Mouse (Mus musculus): ENCODE measurements around the gene Rgl1.

DNA sequence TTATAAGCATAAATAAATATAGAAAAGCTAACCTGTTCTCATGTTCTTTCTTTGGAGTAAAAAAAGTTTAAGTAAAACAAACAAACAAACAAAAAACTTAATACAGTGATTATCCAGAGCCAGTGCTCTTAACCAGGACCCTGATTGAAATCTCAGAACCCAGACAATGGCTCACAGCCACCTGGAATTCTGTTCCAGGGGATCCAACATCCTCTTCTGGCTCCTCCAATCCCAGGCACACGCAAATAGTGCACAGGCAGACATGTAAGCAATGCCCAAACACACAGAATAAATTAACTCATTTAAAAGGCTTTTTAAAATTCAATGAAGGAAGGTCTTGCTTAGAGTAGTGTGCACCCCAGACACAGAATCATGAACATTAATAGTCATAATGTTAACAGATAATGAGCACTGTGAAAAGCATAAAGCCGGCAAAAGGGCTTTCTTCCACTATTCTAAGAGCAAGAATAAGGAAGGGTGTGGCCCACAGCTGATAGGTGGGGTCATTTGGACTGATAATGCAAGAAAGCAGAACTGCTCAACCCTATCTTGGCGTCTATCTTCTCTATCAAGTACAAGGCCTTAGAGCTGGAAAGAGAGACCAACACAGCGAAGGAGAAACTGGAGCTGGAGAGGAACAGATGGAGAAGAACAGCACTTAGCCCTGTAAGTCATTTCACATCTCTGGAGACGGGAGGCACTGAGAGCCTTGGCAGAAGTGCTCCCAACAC, 160.1 kb downstream of the Rgl1 start:
- TF ChIP-seq CTCF (IDR thresholded peaks at IDR 0.05; ENCODE audit: low read depth) (no peak), EP300 (IDR thresholded peaks at IDR 0.05; ENCODE audit: low read depth) (no peak)
